Mouse (Mus musculus): ENCODE results near the gene 1700001L19Rik.

The 1700001L19Rik gene

GRCm38 (mm10) chr13:68607652-68608405 lies 10.6 kb downstream of the 1700001L19Rik start:
- peak; percentile 13 for DNase-seq (ENCODE audit: low spot score)

GRCm38 (mm10) chr13:68622792-68623191 lies 25.6 kb downstream of the 1700001L19Rik start:
- peak; percentile 9 for DNase-seq (ENCODE audit: low spot score)

GRCm38 (mm10) chr13:68627041-68627440 lies 29.8 kb downstream of the 1700001L19Rik start:
- no peak for DNase-seq (ENCODE audit: low spot score)

- no peak for DNase-seq (ENCODE audit: low spot score)
These were observed 45.6 kb downstream of the 1700001L19Rik start for GRCm38 (mm10) chr13:68642786-68643185.

Measured in embryo, embryonic 10.5 days (tissue).